Mouse (Mus musculus) MEL (cell line): ENCODE measurements at regions not wholly inside any gene's neighbourhood (a gene's known extent, or its start where the extent isn't known, plus 50 kb on each side); places are given as distances from the start of the nearest gene placed in this dataset.
A peak's percentile ranks its signal among the peaks of the same experiment; 100 is the strongest.

Source experiments
- CTCF ChIP-seq, 3 experiments: IDR thresholded peaks in 2 of 3; conservative IDR thresholded peaks in 1 of 3; 2 replicates each; pipeline ENCODE4 v1.5.1; 2011 to 2012; ENCODE audit warnings: low read length in 3 of 3, low read depth in 2 of 3, mild to moderate bottlenecking in 2 of 3, improper control_type of control experiment in 1 of 3, inconsistent platforms in 1 of 3, mixed read lengths in 1 of 3, moderate library complexity in 1 of 3; ENCODE audit not compliant: control insufficient read depth in 1 of 3, insufficient read depth in 1 of 3, poor library complexity in 1 of 3, severe bottlenecking in 1 of 3
- POLR2A ChIP-seq, 2 experiments: IDR thresholded peaks; 2 replicates each; pipeline ENCODE4 v1.6.1; 2011 to 2012; ENCODE audit warnings: low read length in 2 of 2, mild to moderate bottlenecking in 2 of 2, control low read depth in 1 of 2, improper control_type of control experiment in 1 of 2, low read depth in 1 of 2, moderate library complexity in 1 of 2; ENCODE audit not compliant: control insufficient read depth in 1 of 2, insufficient read depth in 1 of 2, poor library complexity in 1 of 2
- RCOR1 ChIP-seq: IDR thresholded peaks from 2 replicates; pipeline ENCODE4 v1.6.1; 2012; ENCODE audit warnings: low read depth, mild to moderate bottlenecking, inconsistent platforms, low read length, improper control_type of control experiment
- ZKSCAN1 ChIP-seq: IDR thresholded peaks from 2 replicates; pipeline ENCODE4 v1.6.1; 2012; ENCODE audit warnings: low read depth, mild to moderate bottlenecking, inconsistent platforms, low read length, improper control_type of control experiment, moderate library complexity

- TF ChIP-seq ZKSCAN1 (no peak), CTCF (IDR thresholded peaks at IDR 0.05 in 2 of 3, conservative IDR thresholded peaks at IDR 0.05 in 1 of 3; ENCODE audit: control insufficient read depth in 1 of 3, insufficient read depth in 1 of 3, low read depth in 2 of 3, low read length in 3 of 3, poor library complexity in 1 of 3, severe bottlenecking in 1 of 3) (peak; percentile 88 to 99 (median 96)), POLR2A (IDR thresholded peaks at IDR 0.05; ENCODE audit: control insufficient read depth in 1 of 2, insufficient read depth in 1 of 2, low read depth in 1 of 2, low read length in 2 of 2, poor library complexity in 1 of 2) (peak in 1 of 2 experiments; percentile 65; a peak in 2 of 4 replicates), RCOR1 (no peak)
Observed at GRCm38 (mm10) chr13:43864153-43864861, 79.7 kb downstream of the Cd83 start.
